Mouse (Mus musculus) ES-CJ7 (cell line): Measurements from ENCODE around the gene Prep.

Experiments
- DNase-seq: peaks from one replicate; pipeline ENCODE4 v3.0.0; 2011; ENCODE audit warnings: low read depth, low spot score

Prep gene

DNA sequence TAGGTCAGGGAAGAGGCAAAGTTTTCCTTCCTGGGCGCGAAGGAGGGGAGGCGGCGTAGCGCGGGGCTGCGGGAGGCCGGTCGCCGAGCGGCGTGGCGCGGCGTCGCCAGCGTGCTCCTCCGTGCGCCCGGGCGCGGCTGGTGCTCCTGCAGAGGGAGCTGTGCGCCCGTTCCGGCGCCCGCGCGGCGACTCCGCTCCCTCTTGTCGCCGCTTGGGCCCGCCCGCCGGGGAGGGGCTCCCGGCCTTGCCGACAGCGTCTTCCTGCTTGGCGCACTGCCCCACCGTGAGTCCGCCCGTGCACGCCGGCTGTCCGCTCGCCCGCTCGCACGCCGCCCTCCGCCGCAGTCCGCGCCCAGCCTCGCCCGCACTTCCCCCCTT, at the start of gene Prep:
Gene Prep, plus strand, starts transcription at position 273 of the 378 bp plus-strand sequence.
- DNase-seq, result peak; percentile 72

GRCm38 (mm10) chr10:45017352-45017751, 49.7 kb upstream of the Prep start:
- DNase-seq, result no peak

DNA sequence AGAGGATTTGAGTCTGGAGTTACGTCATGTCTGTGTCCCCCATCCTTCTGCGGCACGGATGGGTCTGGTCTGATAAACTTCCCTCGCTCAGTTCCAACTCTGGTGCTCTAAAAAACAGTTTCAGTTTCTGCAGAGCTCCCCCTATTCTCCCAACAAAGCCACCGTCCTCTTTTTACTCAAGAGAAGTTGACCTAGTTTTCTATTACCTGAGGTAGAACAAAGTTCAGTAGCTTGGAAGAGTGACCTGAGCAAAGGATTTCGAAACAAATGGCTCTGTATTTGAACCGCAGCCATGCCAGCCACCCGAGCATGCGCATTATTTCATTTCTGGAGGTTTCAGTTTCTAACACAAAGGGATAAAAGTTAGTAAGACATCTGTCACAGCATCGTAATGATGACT, 49.2 kb upstream of the Prep start:
- DNase-seq, result no peak

DNA sequence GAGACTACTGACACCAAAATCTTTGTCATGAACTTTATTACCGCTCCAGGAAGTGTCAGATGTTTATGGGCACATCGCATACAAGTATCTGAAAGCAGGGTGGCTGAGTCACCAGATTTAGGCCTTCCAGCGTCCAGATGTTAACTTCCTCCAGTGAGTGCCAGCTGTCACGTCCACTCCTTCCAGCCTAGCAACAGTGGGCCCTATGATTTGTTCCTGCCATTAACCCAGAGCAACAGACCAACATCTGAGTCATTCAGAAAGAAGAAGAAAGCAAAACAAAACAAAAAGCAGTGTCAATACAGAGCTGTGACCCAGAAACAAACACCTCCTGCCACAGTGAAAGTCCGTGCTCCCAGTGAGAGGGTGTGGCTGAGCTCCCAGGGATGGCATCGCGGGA, 47.6 kb upstream of the Prep start:
- no peak for DNase-seq

DNA sequence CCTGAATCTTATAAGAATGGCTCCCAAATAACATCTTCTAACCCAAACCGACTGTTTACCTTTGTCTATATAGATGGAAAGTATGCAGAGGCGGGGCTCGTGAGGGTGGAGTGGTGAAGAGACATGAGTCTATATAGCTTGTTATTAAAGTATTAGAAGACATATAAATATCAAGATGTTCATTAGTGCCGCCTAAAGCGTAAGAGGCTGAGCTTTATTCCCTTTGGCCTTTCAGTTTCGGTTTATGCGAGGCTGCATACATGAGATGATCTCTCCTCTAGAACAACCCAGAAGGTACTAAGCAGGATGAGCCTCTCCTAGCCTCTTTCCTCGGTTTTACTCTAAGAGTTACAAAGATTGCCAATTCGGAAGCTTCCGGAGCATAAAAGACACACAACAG, 47.2 kb upstream of the Prep start:
- DNase-seq, result no peak

DNA sequence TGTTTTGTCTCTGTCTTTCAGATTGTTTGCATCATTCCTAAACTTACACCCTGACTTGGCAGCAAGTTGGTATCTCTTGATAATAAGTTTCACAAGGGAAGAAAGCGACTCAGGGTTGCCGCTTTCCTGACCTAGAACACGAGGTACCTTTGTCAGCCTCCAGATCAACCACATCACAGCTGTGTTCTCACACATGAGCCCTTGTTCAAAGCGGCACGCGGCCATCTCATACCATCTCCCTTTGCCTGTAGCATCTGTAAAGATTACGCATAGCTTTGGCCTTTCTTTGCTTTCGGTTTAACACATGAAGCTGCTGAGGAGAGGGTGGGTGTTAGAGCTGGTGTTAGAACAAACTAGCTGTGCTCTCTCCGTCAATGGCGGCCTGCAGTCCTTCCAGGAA, 46.7 kb upstream of the Prep start:
- no peak for DNase-seq

- no peak for DNase-seq
Measured at GRCm38 (mm10) chr10:45025184-45025583, 41.8 kb upstream of the Prep start.

DNA sequence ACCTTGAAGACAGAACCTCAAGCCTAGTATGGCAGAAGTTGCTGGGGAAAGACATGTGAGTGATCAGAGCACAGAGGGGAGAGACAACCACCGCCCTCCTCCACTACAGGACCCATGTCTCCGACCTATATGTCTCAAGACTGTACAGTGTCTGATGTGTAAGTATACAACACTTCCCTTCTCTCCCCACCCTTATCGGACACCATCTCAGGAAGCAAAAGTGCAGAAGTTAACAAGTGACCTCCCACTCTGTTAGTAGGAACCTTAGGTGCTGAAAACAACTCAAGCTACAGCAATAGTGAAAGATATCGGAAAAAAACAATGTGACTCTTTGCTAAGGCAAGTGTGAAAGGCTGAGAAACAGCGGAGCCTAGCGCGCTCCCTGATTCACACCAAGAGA, 40.1 kb upstream of the Prep start:
- no peak for DNase-seq

- peak; percentile 71 for DNase-seq
Measured at GRCm38 (mm10) chr10:45045268-45045928, 21.6 kb upstream of the Prep start.

- no peak for DNase-seq
Measured at GRCm38 (mm10) chr10:45048158-45048557, 18.8 kb upstream of the Prep start.

GRCm38 (mm10) chr10:45048622-45049021, 18.4 kb upstream of the Prep start:
- peak; percentile 20 for DNase-seq

DNA sequence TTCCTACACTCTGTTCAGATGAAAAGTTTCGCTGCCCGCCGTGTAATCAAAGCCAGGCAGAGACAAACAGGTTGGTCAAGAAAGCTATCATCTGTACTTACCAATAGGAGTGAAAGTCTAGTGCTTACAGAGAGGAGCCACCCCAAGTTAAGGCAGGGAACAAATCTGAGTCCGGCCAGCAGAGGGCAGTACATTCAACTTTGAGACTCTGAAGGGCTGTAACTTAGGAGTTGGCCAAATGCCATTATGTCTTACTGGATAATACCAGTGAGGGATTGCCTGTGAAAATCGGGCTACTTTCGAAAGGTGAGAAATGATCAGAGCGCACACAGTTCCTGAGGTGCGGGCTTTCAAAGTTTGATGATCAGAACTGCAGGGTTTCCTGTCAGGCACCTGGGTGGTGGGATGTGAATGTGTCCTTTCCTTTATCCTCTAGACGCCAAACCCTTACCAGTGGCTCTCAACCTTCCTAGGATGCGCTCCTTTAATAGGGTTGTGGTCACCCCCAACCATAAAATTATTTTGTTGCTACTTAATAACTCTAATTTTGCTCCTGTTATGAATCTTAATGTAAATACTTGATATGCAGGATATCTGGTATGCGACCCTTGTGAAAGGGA, 15.8 kb upstream of the Prep start:
- peak; percentile 89 for DNase-seq

GRCm38 (mm10) chr10:45058361-45058760, 8.6 kb upstream of the Prep start:
- DNase-seq, result no peak

GRCm38 (mm10) chr10:45060841-45061240, 6.2 kb upstream of the Prep start:
- no peak for DNase-seq

- DNase-seq, result peak; percentile 50
Measured at GRCm38 (mm10) chr10:45066131-45066930, 672 bp upstream of the Prep start.

GRCm38 (mm10) chr10:45067436-45067925, 478 bp downstream of the Prep start:
- DNase-seq, result peak; percentile 61

DNA sequence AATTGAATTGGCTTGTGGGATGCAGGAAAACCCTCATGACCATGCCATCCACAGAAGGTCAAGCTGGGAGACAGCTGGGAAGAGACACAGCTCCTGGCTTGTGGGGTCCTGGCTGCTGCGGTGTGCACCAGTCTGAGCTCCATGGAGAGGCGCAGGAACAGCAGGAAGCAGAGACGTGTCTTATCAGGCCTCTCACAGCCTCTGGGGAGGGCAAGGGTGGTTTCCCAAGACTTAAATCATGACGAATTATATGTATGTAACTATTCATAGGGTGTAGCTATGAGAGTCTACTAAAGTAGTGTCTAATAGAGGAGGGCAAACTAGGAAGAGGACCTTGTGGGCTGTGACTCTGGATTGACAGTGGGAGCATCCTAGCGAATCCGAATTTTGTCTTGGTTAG, 2.6 kb downstream of the Prep start:
- no peak for DNase-seq

DNA sequence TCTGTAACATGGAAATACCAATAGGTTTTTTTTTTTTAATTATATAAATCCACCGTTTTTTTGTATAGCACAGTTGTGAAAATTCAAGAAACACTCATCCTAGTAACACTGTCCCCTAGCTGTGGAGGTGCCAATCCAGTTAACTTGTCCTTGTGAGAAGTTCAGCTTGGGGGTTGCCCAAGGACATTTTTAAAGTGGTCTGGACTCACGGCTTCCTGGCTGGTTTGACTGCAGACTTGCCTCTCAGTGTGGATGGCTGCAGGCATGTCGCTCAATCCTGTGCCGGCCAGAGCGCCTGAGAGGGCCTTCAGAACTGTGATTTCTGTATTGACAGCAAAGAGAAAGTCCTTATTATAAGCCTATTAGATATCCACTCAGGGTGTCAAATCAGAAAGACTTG, 3.4 kb downstream of the Prep start:
- DNase-seq, result no peak

DNA sequence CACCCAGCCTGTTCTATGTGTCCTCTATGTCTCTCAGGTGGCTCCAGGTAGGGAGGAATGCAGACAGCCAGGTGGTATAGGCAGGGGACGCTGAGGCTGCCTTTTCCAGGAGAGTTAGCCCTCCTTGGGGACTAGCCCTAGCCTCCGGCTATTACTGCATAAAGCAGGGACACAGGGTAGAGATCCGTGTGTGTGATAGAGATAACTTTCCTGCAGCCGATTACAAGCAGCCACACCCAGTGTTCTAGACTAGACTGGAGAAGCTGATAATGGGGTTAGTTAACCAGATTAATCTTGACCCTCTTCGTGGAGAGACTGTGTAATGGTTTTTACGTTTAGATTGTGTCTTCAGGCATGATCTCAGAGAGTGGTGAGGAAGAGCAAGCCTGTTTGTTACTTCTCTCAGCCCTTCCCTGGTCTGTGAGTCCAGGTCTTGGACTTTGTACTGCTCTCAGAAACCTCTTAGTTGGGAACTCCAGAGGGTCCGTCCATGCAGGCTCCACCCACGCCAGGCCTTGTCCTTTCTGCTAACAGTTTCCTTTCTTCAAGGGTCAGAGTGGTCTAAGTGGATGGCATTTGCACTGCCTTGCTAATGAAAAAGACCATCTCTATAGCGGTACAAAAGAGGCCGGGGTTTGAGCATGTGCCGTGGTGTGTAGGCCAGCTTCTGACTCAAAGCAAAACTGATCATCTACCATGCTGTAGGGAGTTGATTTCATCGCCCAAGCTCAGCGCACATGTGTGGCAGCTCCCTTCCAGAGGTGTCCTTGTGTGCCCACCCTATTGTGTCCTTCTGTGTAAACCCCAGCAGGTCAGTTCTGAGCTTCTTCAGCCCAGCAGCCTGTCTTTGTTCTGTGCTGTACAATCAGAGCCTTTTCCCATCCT, 4.2 kb downstream of the Prep start:
- DNase-seq, result peak; percentile 62

GRCm38 (mm10) chr10:45072339-45072738, 5.3 kb downstream of the Prep start:
- peak; percentile 80 for DNase-seq

DNA sequence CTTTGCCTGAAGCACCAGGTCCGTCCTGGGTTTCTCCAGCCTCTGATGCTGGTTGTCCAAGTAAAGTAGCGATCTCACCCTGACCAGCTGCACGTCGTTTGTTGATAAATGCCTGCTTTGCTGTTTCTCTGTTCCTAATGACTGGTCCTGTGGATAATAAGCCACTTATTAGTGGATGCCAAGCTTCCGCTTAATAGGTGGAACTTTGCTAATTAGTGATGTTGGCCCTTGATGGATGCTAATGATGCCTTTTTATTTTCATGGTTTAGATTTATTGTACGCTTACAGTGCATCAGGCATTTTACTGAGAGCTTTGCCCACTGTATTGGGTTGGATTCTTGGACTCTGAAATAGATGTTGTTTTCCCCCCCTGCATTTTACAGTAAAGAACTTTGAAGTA, 7.5 kb downstream of the Prep start:
- DNase-seq, result no peak
